Mouse (Mus musculus) heart, embryonic 16.5 days (tissue): ENCODE results near the gene Cited4. TPM values are rescaled to one million over a fixed set of nuclear protein-coding genes. Genes with fewer than 3 reads are reported as not detected.
A peak's percentile ranks its signal among the peaks of the same experiment; 100 is the strongest.

Source experiments
- ATAC-seq: fragments of 200-750 bp; cut with Nextera tagmentation; replicated peaks from 2 replicates; pipeline ENCODE4 v1.8.0; 2017; ENCODE audit warnings: moderate number of reproducible peaks; ENCODE audit not compliant: insufficient read depth, low FRiP score; ENCODE audit errors: extremely low read depth
- H3K27ac ChIP-seq: fragments of 300-500 bp; sonication (generic); 2 replicates; pipeline ENCODE4 v1.5.1; 2014; ENCODE audit warnings: mild to moderate bottlenecking, low read length, control low read depth, moderate library complexity
- H3K27me3 ChIP-seq: fragments of 300-500 bp; sonication (generic); 2 replicates; pipeline ENCODE4 v1.6.1; 2014; ENCODE audit warnings: low read length, mixed read lengths; ENCODE audit not compliant: control insufficient read depth, insufficient read depth
- H3K36me3 ChIP-seq: fragments of 300-500 bp; sonication (generic); 2 replicates; pipeline ENCODE4 v1.6.1; 2014; ENCODE audit not compliant: control insufficient read depth, insufficient read depth
- H3K4me1 ChIP-seq: fragments of 300-500 bp; sonication (generic); 2 replicates; pipeline ENCODE4 v1.6.1; 2014; ENCODE audit warnings: low read length, mixed read lengths; ENCODE audit not compliant: control insufficient read depth, insufficient read depth
- H3K4me2 ChIP-seq: fragments of 300-500 bp; sonication (generic); 2 replicates; pipeline ENCODE4 v1.6.1; 2014; ENCODE audit warnings: low read depth, mild to moderate bottlenecking, control low read depth, low read length
- H3K4me3 ChIP-seq: fragments of 300-500 bp; sonication (generic); 2 replicates; pipeline ENCODE4 v1.5.1; 2014; ENCODE audit warnings: mild to moderate bottlenecking, control low read depth, low read length
- H3K9ac ChIP-seq: fragments of 300-500 bp; sonication (generic); 2 replicates; pipeline ENCODE4 v1.6.1; 2014; ENCODE audit warnings: low read length, control low read depth
- H3K9me3 ChIP-seq: fragments of 300-500 bp; sonication (generic); replicated peaks from 2 replicates; pipeline ENCODE4 v1.6.1; 2016; ENCODE audit warnings: low read length; ENCODE audit not compliant: control insufficient read depth
- WGBS: fragments of 180-500 bp; shearing (Covaris S2); extraction: QIAGEN DNeasy Blood & Tissue Kit; methylation state at CpG from one replicate; pipeline ENCODE4 v1.1.7; 2014; 5-methylcytosine and 5-hydroxymethylcytosine counted together
- polyA plus RNA-seq: library from polyadenylated mRNA; unstranded; fragments of >200 nt; fragmentation: Nextera tagmentation; extraction: Ambion mirVana; gene quantifications from 2 replicates; pipeline ENCODE4 v1.2.1, GENCODE M21; 2015

Cited4 gene
- polyA plus RNA-seq, 1 experiment from 2014 or later: 24.0 TPM

DNA sequence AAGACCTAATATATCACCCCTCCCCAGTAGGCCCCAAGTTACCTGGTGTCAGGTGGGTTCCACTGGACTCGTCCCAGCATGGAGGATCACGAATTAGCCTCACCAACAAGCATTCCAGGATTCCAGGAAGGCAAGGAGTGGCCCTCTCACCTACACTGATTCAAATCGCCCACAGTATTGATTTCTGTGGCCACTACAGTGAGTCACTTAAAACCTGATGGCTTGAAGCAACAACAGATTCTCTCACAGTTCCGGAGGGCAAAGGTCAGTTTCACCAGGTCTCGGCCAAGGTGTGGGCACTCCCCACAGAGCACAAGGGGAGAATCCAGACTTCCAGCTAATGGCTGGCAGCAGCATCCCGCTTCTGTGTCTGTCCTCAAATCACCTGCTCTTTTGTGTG is 22.9 kb downstream of the Cited4 start:
- ATAC-seq: no peak
- Histone ChIP-seq H3K9me3 (no peaks in the 10 kb centered on the region), H3K4me2 (no peak overlapping the region), H3K4me3 (no peak overlapping the region), H3K4me1 (no peaks in the 10 kb centered on the region), H3K27me3 (no peaks in the 10 kb centered on the region), H3K9ac (no peak overlapping the region), H3K36me3 (no peaks in the 10 kb centered on the region), H3K27ac (no peak overlapping the region)
- 62% methylated on average over 6 of the region's 6 CpGs for WGBS

DNA sequence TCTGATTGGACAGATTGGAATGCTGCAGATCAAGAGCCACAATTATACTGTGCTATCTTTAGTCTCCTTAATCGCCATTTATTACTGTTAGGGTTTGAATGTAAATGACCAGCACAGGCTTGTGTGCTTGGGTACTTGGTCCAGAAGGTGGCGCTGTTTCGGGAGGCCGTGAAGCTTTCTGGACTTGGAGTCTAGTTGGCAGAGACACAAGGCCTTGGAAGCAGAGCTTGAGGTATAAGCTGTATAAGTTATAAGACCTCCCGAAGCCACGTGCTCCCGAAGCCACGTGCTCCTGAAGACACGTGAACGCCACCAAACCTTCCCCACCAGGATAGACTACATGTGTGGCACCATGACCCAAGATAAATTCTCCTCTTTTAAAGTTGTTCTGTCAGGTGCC is 26.3 kb downstream of the Cited4 start:
- Histone ChIP-seq H3K27me3 (peaks cover 21% of the 10 kb centered on the region), H3K9me3 (no peaks in the 10 kb centered on the region), H3K4me1 (no peaks in the 10 kb centered on the region), H3K36me3 (no peaks in the 10 kb centered on the region), H3K27ac (no peak overlapping the region), H3K4me3 (no peak overlapping the region), H3K9ac (no peak overlapping the region), H3K4me2 (no peak overlapping the region)
- no peak for ATAC-seq
- WGBS: 42% methylated on average over 10 of the region's 10 CpGs

DNA sequence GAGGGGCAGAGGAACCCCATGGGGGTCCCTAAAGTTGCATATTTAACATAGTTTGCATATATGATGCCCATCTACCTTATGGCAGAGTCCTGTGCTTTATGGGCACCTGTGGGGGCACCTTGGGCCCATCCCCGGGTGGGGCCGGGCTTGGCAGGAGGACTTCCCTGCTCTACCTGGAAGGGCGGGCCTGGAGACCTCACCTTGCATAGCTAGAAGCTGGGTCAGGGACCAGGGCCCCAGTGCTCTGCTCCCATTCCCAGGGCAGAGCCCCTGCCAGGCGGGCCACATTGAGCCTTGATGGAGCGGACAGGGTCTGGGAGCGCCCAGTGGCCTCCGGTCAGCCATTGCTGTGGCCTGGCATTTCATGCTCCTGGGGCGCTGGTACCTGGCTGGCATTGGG is 31.0 kb downstream of the Cited4 start:
- no peak for ATAC-seq
- no peak overlapping the region for H3K4me3 ChIP-seq
- H3K9ac ChIP-seq: no peak overlapping the region
- no peaks in the 10 kb centered on the region for H3K4me1 ChIP-seq
- no peaks in the 10 kb centered on the region for H3K36me3 ChIP-seq
- H3K27me3 ChIP-seq: peaks cover 53% of the 10 kb centered on the region
- no peaks in the 10 kb centered on the region for H3K9me3 ChIP-seq
- 85% methylated on average over 8 of the region's 8 CpGs for WGBS
- H3K27ac ChIP-seq: no peak overlapping the region
- no peak overlapping the region for H3K4me2 ChIP-seq

DNA sequence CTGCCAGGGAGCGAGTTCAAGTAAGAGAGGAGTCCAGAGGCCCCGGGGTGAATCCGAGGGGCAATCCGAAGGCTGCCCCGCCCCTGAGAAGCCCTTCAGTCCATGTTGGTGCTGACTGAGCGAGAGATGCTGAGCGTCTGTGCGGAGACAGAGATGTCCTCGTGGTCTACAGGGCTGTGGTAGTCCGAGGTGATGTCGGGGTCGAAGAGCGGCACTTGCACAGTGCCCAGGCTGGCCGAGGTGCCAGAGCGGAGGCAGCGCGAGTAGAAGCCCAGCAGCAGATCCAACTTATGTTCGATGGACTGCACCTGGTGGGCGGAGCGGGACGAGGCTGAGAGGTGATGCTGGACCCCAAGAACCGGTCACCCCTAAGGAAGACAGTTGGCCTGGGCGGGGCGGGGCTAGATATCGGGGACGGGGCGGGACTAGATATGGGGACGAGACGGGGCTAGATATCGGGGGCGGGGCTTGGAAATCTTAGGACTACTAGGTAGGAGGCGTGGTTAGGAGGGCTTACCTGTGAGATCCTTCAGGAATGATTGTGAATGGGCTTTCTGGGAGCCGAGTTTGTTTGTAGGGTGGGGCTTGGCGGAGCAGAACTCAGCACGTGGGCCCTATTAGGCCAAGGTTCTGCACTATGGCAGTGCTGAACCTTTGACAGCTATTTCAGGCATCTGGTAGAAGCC is 31.6 kb downstream of the Cited4 start:
- H3K9me3 ChIP-seq: no peaks in the 10 kb centered on the region
- no peaks in the 10 kb centered on the region for H3K36me3 ChIP-seq
- ATAC-seq: no peak
- peak overlapping the region; percentile 39 for H3K4me2 ChIP-seq
- H3K4me3 ChIP-seq: no peak overlapping the region
- no peak overlapping the region for H3K27ac ChIP-seq
- peaks cover 53% of the 10 kb centered on the region for H3K27me3 ChIP-seq
- WGBS: 14% methylated on average over 35 of the region's 35 CpGs
- H3K9ac ChIP-seq: no peak overlapping the region
- H3K4me1 ChIP-seq: no peaks in the 10 kb centered on the region

DNA sequence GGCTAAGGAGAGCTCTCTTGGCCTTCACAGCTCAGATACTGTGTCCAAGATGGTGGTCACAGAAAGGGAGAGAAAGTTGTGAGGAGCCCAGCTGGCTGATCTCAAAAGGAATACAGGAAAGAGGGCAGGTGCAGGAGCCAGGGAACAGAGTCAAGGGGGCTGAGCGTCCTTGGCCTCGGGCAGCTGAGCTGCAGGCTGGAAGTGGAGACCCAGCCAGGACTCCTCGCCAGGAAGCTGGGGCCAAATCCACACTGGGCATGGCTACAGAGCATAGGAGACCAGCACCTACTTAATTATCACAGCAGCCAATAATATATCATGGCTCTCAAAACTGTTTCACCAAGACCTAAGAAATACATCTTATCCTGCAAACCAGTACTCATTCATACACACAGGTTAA is 34.8 kb downstream of the Cited4 start:
- Histone ChIP-seq H3K4me2 (no peak overlapping the region), H3K9ac (no peak overlapping the region), H3K27me3 (peaks cover 44% of the 10 kb centered on the region), H3K4me1 (peaks cover 5% of the 10 kb centered on the region; the same call in 1 of the 2 replicates), H3K4me3 (no peak overlapping the region), H3K36me3 (no peaks in the 10 kb centered on the region), H3K9me3 (no peaks in the 10 kb centered on the region), H3K27ac (no peak overlapping the region)
- ATAC-seq: no peak
- 76% methylated on average over 3 of the region's 3 CpGs for WGBS

DNA sequence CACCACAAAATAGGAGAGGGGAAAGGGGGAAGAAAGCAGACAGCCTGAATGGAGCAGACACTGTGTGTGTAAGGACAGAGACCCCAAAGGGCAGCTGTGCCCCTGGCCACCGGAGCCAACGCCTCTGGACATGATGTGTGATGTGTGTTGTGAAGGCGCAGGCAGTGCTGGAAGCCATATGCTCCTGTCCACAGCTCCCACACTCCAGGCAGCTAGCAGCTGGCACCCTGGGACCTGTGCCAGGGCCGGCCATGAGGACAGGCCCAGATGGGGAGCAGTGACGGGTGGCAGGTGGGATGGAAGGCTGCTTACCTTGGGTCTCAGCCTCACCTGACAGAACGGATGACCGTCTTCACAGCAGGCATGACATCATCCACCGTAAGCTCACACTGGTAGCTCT is 35.7 kb downstream of the Cited4 start:
- Histone ChIP-seq H3K4me1 (peaks cover 5% of the 10 kb centered on the region; the same call in 1 of the 2 replicates), H3K36me3 (no peaks in the 10 kb centered on the region), H3K9me3 (no peaks in the 10 kb centered on the region), H3K9ac (no peak overlapping the region), H3K27me3 (peaks cover 38% of the 10 kb centered on the region), H3K4me3 (no peak overlapping the region), H3K27ac (no peak overlapping the region), H3K4me2 (no peak overlapping the region)
- no peak for ATAC-seq
- 72% methylated on average over 8 of the region's 8 CpGs for WGBS

DNA sequence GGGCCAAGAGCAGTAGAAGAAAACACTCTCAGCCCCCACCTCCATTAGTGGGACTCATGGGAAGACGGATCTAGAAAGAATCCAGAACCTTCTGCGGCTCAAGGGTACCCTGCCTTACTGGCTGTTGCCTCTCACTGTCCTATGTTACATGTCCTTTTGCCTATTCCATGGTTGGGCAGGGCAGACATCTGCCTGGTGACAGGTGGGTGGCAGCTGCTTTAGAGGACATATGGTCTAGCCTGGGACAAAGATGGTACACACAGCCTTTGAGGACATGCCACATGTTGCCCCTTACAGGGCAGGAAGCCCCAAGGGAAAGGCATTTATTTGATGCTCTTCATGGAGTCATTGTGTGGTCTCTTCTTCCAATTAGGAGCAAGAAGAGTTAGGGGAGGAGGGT is 36.1 kb downstream of the Cited4 start:
- 96% methylated on average over 2 of the region's 2 CpGs for WGBS
- no peak overlapping the region for H3K9ac ChIP-seq
- H3K4me2 ChIP-seq: no peak overlapping the region
- peaks cover 5% of the 10 kb centered on the region; the same call in 1 of the 2 replicates for H3K4me1 ChIP-seq
- H3K9me3 ChIP-seq: no peaks in the 10 kb centered on the region
- no peak overlapping the region for H3K27ac ChIP-seq
- H3K27me3 ChIP-seq: peaks cover 34% of the 10 kb centered on the region
- no peak for ATAC-seq
- no peak overlapping the region for H3K4me3 ChIP-seq
- no peaks in the 10 kb centered on the region for H3K36me3 ChIP-seq

DNA sequence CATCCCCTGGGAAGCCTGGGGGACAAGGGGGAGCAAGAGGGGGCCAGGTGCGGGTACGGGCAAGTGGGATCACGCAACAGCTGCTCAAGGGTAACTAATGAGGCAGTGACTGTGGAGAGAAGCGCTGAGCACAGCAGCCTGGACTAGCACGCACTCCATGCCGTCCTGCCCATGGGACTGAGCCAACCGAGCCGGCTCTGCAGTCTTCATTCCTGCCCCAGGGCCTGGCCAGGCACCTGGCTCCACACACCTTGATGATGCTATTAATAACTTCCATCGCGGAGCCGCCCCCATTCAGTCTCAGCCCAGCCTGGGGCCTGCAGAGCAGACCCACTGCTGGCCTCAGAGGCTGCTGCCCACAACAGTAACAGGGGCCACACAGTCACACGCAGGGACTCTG is 45.9 kb downstream of the Cited4 start:
- H3K9me3 ChIP-seq: no peaks in the 10 kb centered on the region
- H3K4me2 ChIP-seq: no peak overlapping the region
- peaks cover 6% of the 10 kb centered on the region for H3K4me1 ChIP-seq
- H3K27ac ChIP-seq: no peak overlapping the region
- ATAC-seq: no peak
- no peak overlapping the region for H3K4me3 ChIP-seq
- H3K27me3 ChIP-seq: peaks cover 21% of the 10 kb centered on the region
- WGBS: 68% methylated on average over 12 of the region's 12 CpGs
- H3K9ac ChIP-seq: no peak overlapping the region
- H3K36me3 ChIP-seq: no peaks in the 10 kb centered on the region

DNA sequence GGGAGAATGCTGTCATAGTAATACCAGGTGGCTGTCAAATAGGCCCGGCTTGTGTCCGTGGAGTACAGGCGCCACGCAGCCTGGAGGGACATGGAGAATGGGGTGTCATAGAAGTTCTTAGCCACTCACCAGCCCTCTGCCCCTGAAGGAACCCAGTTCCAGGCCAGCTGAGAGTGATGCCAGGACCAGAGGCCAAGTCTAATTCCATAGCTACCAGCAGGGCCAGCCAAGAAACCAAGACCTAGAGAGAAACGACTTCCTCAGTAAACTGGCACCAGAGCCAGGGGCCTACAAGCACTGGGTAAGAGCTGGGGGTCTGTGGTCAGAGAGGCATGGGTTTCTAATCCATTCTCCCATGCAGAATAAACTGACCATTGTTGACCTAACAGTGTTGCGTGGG is 46.6 kb downstream of the Cited4 start:
- no peaks in the 10 kb centered on the region for H3K36me3 ChIP-seq
- H3K4me1 ChIP-seq: peaks cover 6% of the 10 kb centered on the region
- no peak overlapping the region for H3K9ac ChIP-seq
- H3K27ac ChIP-seq: no peak overlapping the region
- 89% methylated on average over 6 of the region's 6 CpGs for WGBS
- H3K9me3 ChIP-seq: no peaks in the 10 kb centered on the region
- no peak overlapping the region for H3K4me3 ChIP-seq
- H3K4me2 ChIP-seq: no peak overlapping the region
- no peak for ATAC-seq
- H3K27me3 ChIP-seq: peaks cover 29% of the 10 kb centered on the region
